Mouse (Mus musculus) brain, embryonic 14.5 days (tissue): ENCODE data around the gene Mogs.

ENCODE experiments used
- CTCF ChIP-seq: fragments of 200-500 bp; IDR thresholded peaks from 2 replicates; pipeline ENCODE4 v1.5.1; 2012; ENCODE audit warnings: inconsistent platforms, mild to moderate bottlenecking, moderate library complexity, borderline replicate concordance; ENCODE audit not compliant: insufficient read depth, insufficient read length; ENCODE audit errors: extremely low read depth
- POLR2A ChIP-seq: fragments of 200-500 bp; IDR thresholded peaks from 2 replicates; pipeline ENCODE4 v1.6.1; 2012; ENCODE audit warnings: mild to moderate bottlenecking, inconsistent platforms, borderline replicate concordance; ENCODE audit not compliant: poor library complexity, insufficient read depth, insufficient read length, severe bottlenecking; ENCODE audit errors: extremely low read depth

DNA sequence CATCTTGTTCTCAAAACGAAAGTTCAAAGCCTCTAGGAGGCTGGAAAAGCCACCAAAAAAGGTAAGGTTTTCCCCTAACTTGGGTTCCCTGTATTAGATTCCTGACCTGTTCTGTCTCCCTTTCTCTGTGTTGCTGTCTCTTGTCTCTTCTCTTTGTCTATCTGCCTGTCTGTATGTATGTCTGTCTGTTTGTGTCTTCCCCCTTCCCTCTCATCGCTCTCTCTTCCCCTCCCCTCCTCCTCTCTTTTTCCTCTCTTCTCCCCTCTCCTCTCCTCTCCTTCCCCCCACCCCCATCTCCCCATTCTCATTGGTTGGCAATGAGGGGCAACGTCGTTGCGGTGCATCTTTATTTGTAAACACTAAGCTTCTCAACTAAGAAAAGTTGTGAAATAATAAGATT, 10.0 kb downstream of the Mogs start, which contains the start of gene Ino80b:
- TF ChIP-seq CTCF (no peak), POLR2A (no peak)
